Mouse (Mus musculus) stomach, embryonic 16.5 days (tissue): Measurements from ENCODE around the gene Rbm38. TPM values are rescaled to one million over a fixed set of nuclear protein-coding genes. Genes with fewer than 3 reads are reported as not detected.

Experiments
- ATAC-seq: fragments of 200-750 bp; cut with Nextera tagmentation; 2 replicates; pipeline ENCODE4 v1.8.0; 2017; ENCODE audit warnings: moderate number of reproducible peaks, moderate TSS enrichment; ENCODE audit not compliant: insufficient read depth, low FRiP score
- H3K27ac ChIP-seq: fragments of 300-500 bp; sonication (generic); 2 replicates; pipeline ENCODE4 v1.5.1; 2014; ENCODE audit warnings: low read length
- H3K27me3 ChIP-seq: fragments of 300-500 bp; sonication (generic); 2 replicates; pipeline ENCODE4 v1.6.1; 2014; ENCODE audit warnings: low read length, control low read depth, mixed read lengths; ENCODE audit not compliant: control insufficient read depth, insufficient read depth
- H3K36me3 ChIP-seq: fragments of 300-500 bp; sonication (generic); 2 replicates; pipeline ENCODE4 v1.6.1; 2014; ENCODE audit warnings: low read length; ENCODE audit not compliant: control insufficient read depth, insufficient read depth
- H3K4me1 ChIP-seq: fragments of 300-500 bp; sonication (generic); 2 replicates; pipeline ENCODE4 v1.6.1; 2014; ENCODE audit warnings: low read length, control low read depth, mixed read lengths; ENCODE audit not compliant: control insufficient read depth, insufficient read depth
- H3K4me2 ChIP-seq: fragments of 300-500 bp; sonication (generic); 2 replicates; pipeline ENCODE4 v1.6.1; 2014; ENCODE audit warnings: low read depth, low read length, mixed read lengths
- H3K4me3 ChIP-seq: fragments of 300-500 bp; sonication (generic); replicated peaks from 2 replicates; pipeline ENCODE4 v1.5.1; 2014; ENCODE audit warnings: mild to moderate bottlenecking, low read length
- H3K9ac ChIP-seq: fragments of 300-500 bp; sonication (generic); 2 replicates; pipeline ENCODE4 v1.6.1; 2014; ENCODE audit warnings: low read length
- H3K9me3 ChIP-seq: fragments of 300-500 bp; sonication (generic); replicated peaks from 2 replicates; pipeline ENCODE4 v1.6.1; 2016; ENCODE audit warnings: low read length, control low read depth; ENCODE audit not compliant: control insufficient read depth
- WGBS: fragments of 180-500 bp; shearing (Covaris S2); extraction: QIAGEN DNeasy Blood & Tissue Kit; methylation state at CpG from one replicate; pipeline ENCODE4 v1.1.7; 2014; 5-methylcytosine and 5-hydroxymethylcytosine counted together
- polyA plus RNA-seq: library from polyadenylated mRNA; unstranded; fragments of >200 nt; fragmentation: Nextera tagmentation; extraction: Ambion mirVana; gene quantifications from 2 replicates; pipeline ENCODE4 v1.2.1, GENCODE M21; 2015

The Rbm38 gene
- polyA plus RNA-seq, 1 experiment from 2014 or later: 49.5 TPM

DNA sequence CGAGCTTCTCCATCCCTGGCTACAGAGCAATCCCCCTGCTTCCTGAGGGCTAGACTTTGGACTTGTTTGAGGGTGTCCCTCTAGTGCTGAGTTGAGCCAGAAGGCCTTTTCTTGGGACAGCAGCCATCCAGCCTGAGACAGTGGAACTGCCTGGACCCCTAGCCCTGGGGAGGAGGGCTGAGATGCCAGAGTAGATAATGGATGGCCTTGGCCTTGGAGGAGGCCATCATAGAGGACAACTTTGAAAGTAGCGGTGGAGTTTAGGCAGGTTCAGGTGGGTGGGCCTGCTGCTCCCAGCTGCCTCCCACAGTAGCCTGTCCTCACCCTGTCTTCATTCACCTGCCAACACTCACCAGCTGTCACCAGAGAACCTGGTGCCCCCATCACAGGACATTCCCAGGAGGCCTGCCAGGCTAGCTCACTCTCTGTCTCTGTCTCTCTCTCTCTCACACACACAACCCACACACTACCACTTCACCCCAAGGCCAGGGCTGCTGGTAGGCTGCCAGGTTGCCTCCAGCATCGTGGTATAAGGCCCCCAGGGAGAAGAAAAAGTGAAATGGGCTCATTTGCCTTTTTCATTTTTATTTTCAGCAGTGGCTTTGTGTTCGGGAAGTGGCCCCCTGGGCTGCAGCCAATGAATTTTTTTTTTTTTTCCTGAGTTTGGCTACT is 7.7 kb downstream of the Rbm38 start:
- no peaks in the 10 kb centered on the region for H3K36me3 ChIP-seq
- H3K27ac ChIP-seq: peak overlapping the region; percentile 89

DNA sequence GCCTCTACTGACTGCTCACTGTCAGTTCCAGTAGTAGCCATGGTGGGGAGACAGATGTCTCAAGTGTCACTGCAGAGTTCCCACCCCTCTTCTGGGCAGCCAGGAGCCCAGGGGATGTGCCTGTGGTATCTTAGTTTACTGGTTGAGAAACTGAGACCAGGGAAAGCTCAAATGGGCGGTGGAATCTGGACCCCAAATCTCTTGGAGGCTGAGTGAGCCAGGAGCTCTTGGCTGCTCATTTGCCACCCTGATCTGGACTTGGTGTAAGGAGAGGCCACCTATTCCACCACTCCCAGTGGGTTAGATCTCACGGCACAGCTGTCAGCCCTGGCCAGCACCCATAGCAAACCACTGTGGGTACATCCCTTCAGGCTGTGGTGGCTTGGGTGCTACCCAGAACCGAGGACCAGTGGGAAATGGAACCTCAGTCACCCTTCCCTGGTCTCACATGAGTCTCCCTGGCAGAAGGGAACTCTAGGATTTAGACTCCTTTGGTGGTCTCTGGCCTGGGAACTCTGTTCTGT is 8.3 kb downstream of the Rbm38 start:
- Histone ChIP-seq H3K9me3 (no peaks in the 10 kb centered on the region), H3K27me3 (no peaks in the 10 kb centered on the region), H3K36me3 (peaks cover under 1% of the 10 kb centered on the region; the same call in 1 of the 2 replicates), H3K27ac (no peak overlapping the region), H3K4me2 (no peak overlapping the region), H3K4me1 (peaks cover 71% of the 10 kb centered on the region), H3K4me3 (no peak overlapping the region), H3K9ac (no peak overlapping the region)
- 85% methylated on average over 3 of the region's 3 CpGs for WGBS
- ATAC-seq: no peak

More for the DNA sequence above, 7.7 kb downstream of the Rbm38 start:
- 75% methylated on average over 4 of the region's 4 CpGs for WGBS
- Histone ChIP-seq H3K4me2 (no peak overlapping the region), H3K4me3 (no peak overlapping the region), H3K9me3 (no peaks in the 10 kb centered on the region), H3K4me1 (peaks cover 77% of the 10 kb centered on the region), H3K9ac (no peak overlapping the region), H3K27me3 (no peaks in the 10 kb centered on the region)
- ATAC-seq: no peak

DNA sequence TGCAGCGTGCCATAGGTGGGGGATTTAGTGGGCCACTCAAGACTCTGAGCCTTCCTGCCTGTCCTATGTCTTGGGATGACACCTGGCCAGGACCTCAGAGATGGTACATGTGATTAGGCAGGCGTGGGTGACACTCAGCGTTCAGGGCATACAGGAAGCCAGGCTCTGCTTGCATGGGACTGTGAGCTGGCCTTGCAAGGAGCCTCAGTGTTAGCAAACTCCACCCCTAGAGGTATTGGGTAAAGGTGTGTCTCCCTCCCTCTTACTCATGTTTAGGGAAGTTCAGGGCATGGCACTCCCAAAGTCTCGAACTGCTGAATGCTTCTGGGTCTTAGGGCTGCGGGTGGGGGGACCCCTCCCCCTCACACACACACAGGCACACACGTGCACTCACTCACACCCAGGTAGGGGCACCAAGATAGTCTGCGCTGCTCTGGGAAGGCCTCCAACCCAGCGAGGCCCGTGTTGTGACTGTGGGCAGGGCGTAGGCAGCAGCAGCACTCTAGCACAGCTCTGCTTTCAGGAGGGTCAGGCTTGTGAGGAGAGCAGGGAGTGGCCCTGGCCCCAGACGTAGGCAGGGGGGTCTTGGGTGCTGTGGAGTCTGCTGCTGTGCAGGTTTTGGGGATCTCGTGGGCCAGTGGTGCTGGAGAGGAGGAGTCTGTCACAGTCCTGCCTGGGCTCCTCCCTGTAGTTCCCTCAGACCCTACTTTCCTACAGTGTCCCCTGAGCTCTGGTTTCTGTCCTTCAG is 10.5 kb downstream of the Rbm38 start:
- ATAC-seq: peak; percentile 82
- 63% methylated on average over 12 of the region's 12 CpGs for WGBS
- Histone ChIP-seq H3K27ac (peak overlapping the region; percentile 84), H3K4me2 (no peak overlapping the region), H3K9me3 (no peaks in the 10 kb centered on the region), H3K4me1 (peaks cover 49% of the 10 kb centered on the region), H3K9ac (peak overlapping the region; percentile 22; the same call in 1 of the 2 replicates), H3K36me3 (peaks cover 5% of the 10 kb centered on the region), H3K4me3 (no peak overlapping the region), H3K27me3 (no peaks in the 10 kb centered on the region)

GRCm38 (mm10) chr2:173033531-173033930 is 13.2 kb downstream of the Rbm38 start:
- H3K27me3 ChIP-seq: no peaks in the 10 kb centered on the region
- H3K9me3 ChIP-seq: no peaks in the 10 kb centered on the region
- H3K27ac ChIP-seq: no peak overlapping the region
- no peak overlapping the region for H3K4me3 ChIP-seq
- 88% methylated on average over 13 of the region's 13 CpGs for WGBS
- H3K4me1 ChIP-seq: peaks cover 33% of the 10 kb centered on the region
- no peak for ATAC-seq
- H3K4me2 ChIP-seq: no peak overlapping the region
- no peak overlapping the region for H3K9ac ChIP-seq
- peaks cover 5% of the 10 kb centered on the region for H3K36me3 ChIP-seq

DNA sequence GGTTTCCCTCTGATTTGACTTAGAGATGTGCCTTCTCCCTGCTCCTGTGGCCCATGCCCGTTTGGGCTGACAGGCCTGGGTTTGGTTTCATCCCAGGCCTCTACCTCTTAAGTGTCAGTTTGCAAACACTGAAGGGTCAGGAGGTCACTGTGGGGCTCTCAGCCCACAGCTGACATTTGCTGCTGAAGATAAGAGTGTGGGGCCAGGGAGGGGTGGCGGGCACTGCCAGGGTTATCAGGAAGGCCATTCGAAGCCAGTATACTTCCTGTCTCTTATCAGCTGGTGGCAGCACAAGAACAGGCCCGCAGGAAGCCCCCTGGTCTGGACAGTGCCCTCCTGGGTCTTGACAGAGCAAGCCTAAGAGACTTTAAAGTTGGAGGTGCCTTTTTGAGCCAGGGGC is 14.7 kb downstream of the Rbm38 start:
- Histone ChIP-seq H3K4me3 (no peak overlapping the region), H3K9ac (no peak overlapping the region), H3K4me2 (no peak overlapping the region), H3K9me3 (no peaks in the 10 kb centered on the region), H3K27ac (no peak overlapping the region), H3K36me3 (peaks cover 5% of the 10 kb centered on the region), H3K4me1 (peaks cover 28% of the 10 kb centered on the region), H3K27me3 (no peaks in the 10 kb centered on the region)
- no peak for ATAC-seq
- 40% methylated on average over 4 of the region's 4 CpGs for WGBS

DNA sequence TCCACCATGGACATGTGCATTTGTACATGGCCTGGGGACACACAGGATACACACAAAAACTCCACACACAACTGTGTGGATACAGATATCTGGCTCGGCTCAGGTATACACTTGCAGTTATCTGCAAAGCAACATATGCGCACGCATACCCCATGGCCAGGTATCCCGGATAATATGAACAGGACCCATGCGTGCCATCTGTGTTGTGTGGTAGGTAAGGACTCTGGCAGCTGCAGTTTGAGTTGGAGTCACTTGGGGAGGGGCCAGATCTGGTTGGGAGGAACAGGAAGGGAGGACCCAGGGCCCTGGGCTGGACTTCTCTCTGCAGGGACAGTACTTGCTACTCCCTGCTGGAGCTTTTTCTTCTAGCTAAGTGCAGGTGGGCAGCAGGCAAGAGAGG is 15.4 kb downstream of the Rbm38 start:
- Histone ChIP-seq H3K4me3 (no peak overlapping the region), H3K4me2 (no peak overlapping the region), H3K27ac (no peak overlapping the region), H3K4me1 (peaks cover 23% of the 10 kb centered on the region), H3K36me3 (peaks cover 5% of the 10 kb centered on the region), H3K27me3 (no peaks in the 10 kb centered on the region), H3K9me3 (no peaks in the 10 kb centered on the region), H3K9ac (no peak overlapping the region)
- 92% methylated on average over 5 of the region's 5 CpGs for WGBS
- ATAC-seq: no peak

DNA sequence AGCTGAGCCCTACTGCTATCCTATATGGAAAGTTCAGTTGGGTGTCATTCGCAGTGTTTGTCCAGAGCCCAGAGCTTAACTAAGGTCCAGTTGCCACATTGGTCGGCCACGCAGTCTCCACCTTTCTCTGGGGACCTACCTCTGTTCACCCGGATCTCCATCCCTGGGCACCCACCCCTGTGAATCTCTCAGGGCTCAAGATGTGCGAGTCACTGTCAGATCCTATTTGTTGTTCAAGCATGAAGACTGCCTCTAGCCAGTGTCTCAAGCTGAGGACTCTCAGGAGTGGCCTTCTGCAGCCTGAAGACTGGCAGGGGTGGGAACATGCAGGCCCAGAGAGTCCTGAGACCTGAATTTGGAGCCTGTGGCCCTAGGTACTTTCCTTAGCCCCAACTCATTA is 15.8 kb downstream of the Rbm38 start:
- no peak overlapping the region for H3K4me2 ChIP-seq

GRCm38 (mm10) chr2:173036611-173037010 is 16.3 kb downstream of the Rbm38 start:
- ATAC-seq: no peak
- H3K27ac ChIP-seq: no peak overlapping the region
- H3K27me3 ChIP-seq: no peaks in the 10 kb centered on the region
- H3K4me3 ChIP-seq: no peak overlapping the region
- H3K9ac ChIP-seq: no peak overlapping the region
- 46% methylated on average over 4 of the region's 4 CpGs for WGBS
- no peaks in the 10 kb centered on the region for H3K9me3 ChIP-seq
- H3K4me1 ChIP-seq: peaks cover 14% of the 10 kb centered on the region
- H3K4me2 ChIP-seq: no peak overlapping the region
- peaks cover 5% of the 10 kb centered on the region for H3K36me3 ChIP-seq

More for the DNA sequence above, 15.8 kb downstream of the Rbm38 start:
- Histone ChIP-seq H3K27ac (no peak overlapping the region), H3K4me3 (no peak overlapping the region), H3K36me3 (peaks cover 5% of the 10 kb centered on the region), H3K27me3 (no peaks in the 10 kb centered on the region), H3K4me1 (peaks cover 19% of the 10 kb centered on the region), H3K9ac (no peak overlapping the region), H3K9me3 (no peaks in the 10 kb centered on the region)
- ATAC-seq: no peak
- 84% methylated on average over 5 of the region's 5 CpGs for WGBS

- Histone ChIP-seq H3K9ac (no peak overlapping the region), H3K4me1 (peaks cover 10% of the 10 kb centered on the region), H3K4me2 (no peak overlapping the region), H3K27ac (peak overlapping the region; percentile 26; the same call in 1 of the 2 replicates), H3K9me3 (no peaks in the 10 kb centered on the region), H3K27me3 (no peaks in the 10 kb centered on the region), H3K4me3 (no peak overlapping the region), H3K36me3 (peaks cover 5% of the 10 kb centered on the region)
- 68% methylated on average over 5 of the region's 5 CpGs for WGBS
- no peak for ATAC-seq
Observed at GRCm38 (mm10) chr2:173037347-173037746, 17.0 kb downstream of the Rbm38 start.
